Mouse (Mus musculus) heart, embryonic 16.5 days (tissue): Measurements from ENCODE around the gene Chchd1. TPM values are rescaled to one million over a fixed set of nuclear protein-coding genes. Genes with fewer than 3 reads are reported as not detected.

Source experiments
- ATAC-seq: fragments of 200-750 bp; cut with Nextera tagmentation; replicated peaks from 2 replicates; pipeline ENCODE4 v1.8.0; 2017; ENCODE audit warnings: moderate number of reproducible peaks; ENCODE audit not compliant: insufficient read depth, low FRiP score; ENCODE audit errors: extremely low read depth
- H3K27ac ChIP-seq: fragments of 300-500 bp; sonication (generic); 2 replicates; pipeline ENCODE4 v1.5.1; 2014; ENCODE audit warnings: mild to moderate bottlenecking, low read length, control low read depth, moderate library complexity
- H3K27me3 ChIP-seq: fragments of 300-500 bp; sonication (generic); 2 replicates; pipeline ENCODE4 v1.6.1; 2014; ENCODE audit warnings: low read length, mixed read lengths; ENCODE audit not compliant: control insufficient read depth, insufficient read depth
- H3K36me3 ChIP-seq: fragments of 300-500 bp; sonication (generic); 2 replicates; pipeline ENCODE4 v1.6.1; 2014; ENCODE audit not compliant: control insufficient read depth, insufficient read depth
- H3K4me1 ChIP-seq: fragments of 300-500 bp; sonication (generic); 2 replicates; pipeline ENCODE4 v1.6.1; 2014; ENCODE audit warnings: low read length, mixed read lengths; ENCODE audit not compliant: control insufficient read depth, insufficient read depth
- H3K4me2 ChIP-seq: fragments of 300-500 bp; sonication (generic); 2 replicates; pipeline ENCODE4 v1.6.1; 2014; ENCODE audit warnings: low read depth, mild to moderate bottlenecking, control low read depth, low read length
- H3K4me3 ChIP-seq: fragments of 300-500 bp; sonication (generic); 2 replicates; pipeline ENCODE4 v1.5.1; 2014; ENCODE audit warnings: mild to moderate bottlenecking, control low read depth, low read length
- H3K9ac ChIP-seq: fragments of 300-500 bp; sonication (generic); 2 replicates; pipeline ENCODE4 v1.6.1; 2014; ENCODE audit warnings: low read length, control low read depth
- H3K9me3 ChIP-seq: fragments of 300-500 bp; sonication (generic); replicated peaks from 2 replicates; pipeline ENCODE4 v1.6.1; 2016; ENCODE audit warnings: low read length; ENCODE audit not compliant: control insufficient read depth
- WGBS: fragments of 180-500 bp; shearing (Covaris S2); extraction: QIAGEN DNeasy Blood & Tissue Kit; methylation state at CpG from one replicate; pipeline ENCODE4 v1.1.7; 2014; 5-methylcytosine and 5-hydroxymethylcytosine counted together
- polyA plus RNA-seq: library from polyadenylated mRNA; unstranded; fragments of >200 nt; fragmentation: Nextera tagmentation; extraction: Ambion mirVana; gene quantifications from 2 replicates; pipeline ENCODE4 v1.2.1, GENCODE M21; 2015

Chchd1 gene
- 175 and 177 TPM in 2 replicates for polyA plus RNA-seq

DNA sequence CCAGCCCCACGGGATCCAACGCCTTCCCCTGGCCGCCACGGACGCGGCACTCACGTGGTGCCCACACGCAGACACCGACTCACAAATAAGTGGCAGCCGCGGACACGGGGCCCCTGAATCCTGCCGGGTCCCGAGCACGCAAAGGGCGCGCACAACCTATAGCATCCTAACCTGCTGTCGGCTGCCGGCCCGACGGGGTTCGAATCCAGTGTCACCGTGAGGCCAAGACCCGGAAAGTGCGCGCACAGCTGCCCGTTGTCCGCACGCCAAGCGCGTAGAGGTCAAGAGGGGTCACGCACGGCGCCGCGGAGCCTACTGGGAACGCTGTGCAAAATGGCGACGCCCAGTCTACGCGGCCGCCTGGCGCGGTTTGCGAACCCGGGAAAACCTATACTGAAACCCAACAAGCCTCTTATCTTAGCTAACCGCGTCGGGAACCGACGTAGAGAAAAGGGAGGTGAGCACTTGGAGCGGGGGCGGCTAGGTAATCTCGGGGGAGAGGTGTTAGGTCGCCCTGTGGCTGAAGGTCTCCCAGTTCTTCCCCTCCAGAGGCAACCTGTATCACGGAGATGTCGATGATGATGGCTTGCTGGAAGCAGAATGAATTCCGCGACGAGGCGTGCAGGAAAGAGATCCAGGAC, at the start of gene Chchd1:
TSS of gene Chchd1 (plus strand) at position 266 of the 641 bp plus-strand sequence.
- under 1% methylated on average over 61 of the region's 61 CpGs for WGBS

GRCm38 (mm10) chr14:20654690-20655421, 48.0 kb upstream of the Chchd1 start:
- Histone ChIP-seq H3K4me2 (no peak overlapping the region), H3K9ac (no peak overlapping the region), H3K27ac (peak overlapping the region; percentile 54), H3K4me1 (peaks cover 15% of the 10 kb centered on the region), H3K4me3 (no peak overlapping the region), H3K36me3 (no peaks in the 10 kb centered on the region), H3K27me3 (no peaks in the 10 kb centered on the region), H3K9me3 (no peaks in the 10 kb centered on the region)
- no peak for ATAC-seq
- WGBS = 60% methylated on average over 9 of the region's 9 CpGs

More for the DNA sequence above, at the start of gene Chchd1:
- Histone ChIP-seq H3K27ac (peak within 1 kb of the TSS; percentile 92), H3K4me1 (peaks cover 39% of the 10 kb centered on the region), H3K4me2 (peak within 1 kb of the TSS; percentile 73), H3K9me3 (no peaks in the 10 kb centered on the region), H3K27me3 (no peaks in the 10 kb centered on the region), H3K9ac (peak within 1 kb of the TSS; percentile 97), H3K4me3 (peak within 1 kb of the TSS; percentile 96), H3K36me3 (peaks cover 4% of the 10 kb centered on the region; the same call in 1 of the 2 replicates)
- peak; percentile 68 for ATAC-seq

GRCm38 (mm10) chr14:20655731-20656130, 47.1 kb upstream of the Chchd1 start:
- Histone ChIP-seq H3K4me2 (peak overlapping the region; percentile 57; the same call in 1 of the 2 replicates), H3K4me1 (peaks cover 22% of the 10 kb centered on the region), H3K27ac (peak overlapping the region; percentile 54), H3K36me3 (no peaks in the 10 kb centered on the region), H3K27me3 (no peaks in the 10 kb centered on the region), H3K9me3 (no peaks in the 10 kb centered on the region), H3K4me3 (no peak overlapping the region; the same call in 1 of the 2 replicates), H3K9ac (peak overlapping the region; percentile 55)
- ATAC-seq = no peak
- 51% methylated on average over 9 of the region's 9 CpGs for WGBS

- Histone ChIP-seq H3K36me3 (no peaks in the 10 kb centered on the region), H3K4me2 (peak within 1 kb of the TSS; percentile 57), H3K9ac (peak within 1 kb of the TSS; percentile 55), H3K27ac (peak within 1 kb of the TSS; percentile 54), H3K4me3 (peak within 1 kb of the TSS; percentile 33), H3K9me3 (no peaks in the 10 kb centered on the region), H3K4me1 (peaks cover 22% of the 10 kb centered on the region), H3K27me3 (no peaks in the 10 kb centered on the region)
- ATAC-seq = no peak
- 32% methylated on average over 11 of the region's 11 CpGs for WGBS
These were observed 46.4 kb upstream of the Chchd1 start, which contains the start of gene Myoz1 for GRCm38 (mm10) chr14:20656361-20656760. Gene Myoz1 (minus strand): TSS chr14:20656540.

- no peaks in the 10 kb centered on the region for H3K9me3 ChIP-seq
- H3K4me3 ChIP-seq = no peak overlapping the region
- H3K4me2 ChIP-seq = no peak overlapping the region
- H3K27me3 ChIP-seq = no peaks in the 10 kb centered on the region
- no peak overlapping the region for H3K9ac ChIP-seq
- H3K27ac ChIP-seq = peak overlapping the region; percentile 48; the same call in 1 of the 2 replicates
- ATAC-seq = no peak
- H3K36me3 ChIP-seq = no peaks in the 10 kb centered on the region
- H3K4me1 ChIP-seq = peaks cover 27% of the 10 kb centered on the region
These were observed 44.5 kb upstream of the Chchd1 start for GRCm38 (mm10) chr14:20658326-20658725.

GRCm38 (mm10) chr14:20658902-20659301, 43.9 kb upstream of the Chchd1 start:
- H3K4me1 ChIP-seq = peaks cover 27% of the 10 kb centered on the region

DNA sequence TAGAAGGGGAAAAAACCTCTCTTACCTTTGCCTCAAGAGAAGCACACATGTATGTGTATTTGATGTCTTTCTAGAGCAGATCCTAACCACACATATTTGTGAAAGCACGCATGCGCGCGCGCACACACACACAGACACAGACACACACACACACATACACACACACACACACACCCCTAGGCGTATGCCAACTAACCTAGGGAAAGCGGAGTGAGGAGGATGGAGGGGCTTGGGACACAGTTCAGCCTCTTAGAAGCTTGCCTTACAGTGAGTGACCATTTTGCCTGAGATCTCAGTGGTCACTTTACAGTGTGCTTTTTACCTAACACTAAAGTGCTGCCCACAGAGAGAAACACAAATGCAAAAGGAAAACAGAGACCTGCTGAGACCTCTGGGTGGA, 43.1 kb upstream of the Chchd1 start:
- H3K9ac ChIP-seq = peak overlapping the region; percentile 76
- peak overlapping the region; percentile 90 for H3K4me2 ChIP-seq
- peaks cover 27% of the 10 kb centered on the region for H3K4me1 ChIP-seq
- peak overlapping the region; percentile 43; the same call in 1 of the 2 replicates for H3K27ac ChIP-seq
- no peak for ATAC-seq
- WGBS = 94% methylated on average over 7 of the region's 7 CpGs
- H3K9me3 ChIP-seq = no peaks in the 10 kb centered on the region
- no peak overlapping the region; the same call in 1 of the 2 replicates for H3K4me3 ChIP-seq
- no peaks in the 10 kb centered on the region for H3K36me3 ChIP-seq
- no peaks in the 10 kb centered on the region for H3K27me3 ChIP-seq

More at GRCm38 (mm10) chr14:20658902-20659301, 43.9 kb upstream of the Chchd1 start:
- Histone ChIP-seq H3K36me3 (no peaks in the 10 kb centered on the region), H3K27me3 (no peaks in the 10 kb centered on the region), H3K4me2 (no peak overlapping the region), H3K27ac (no peak overlapping the region), H3K9me3 (no peaks in the 10 kb centered on the region), H3K4me3 (no peak overlapping the region), H3K9ac (no peak overlapping the region)
- 64% methylated on average over 6 of the region's 6 CpGs for WGBS
- ATAC-seq = no peak

- peak overlapping the region; percentile 90 for H3K4me2 ChIP-seq
- no peaks in the 10 kb centered on the region for H3K9me3 ChIP-seq
- ATAC-seq = peak; percentile 61
- H3K27me3 ChIP-seq = no peaks in the 10 kb centered on the region
- 1% methylated on average over 52 of the region's 52 CpGs for WGBS
- H3K4me3 ChIP-seq = peak overlapping the region; percentile 72
- H3K9ac ChIP-seq = peak overlapping the region; percentile 77
- peaks cover 28% of the 10 kb centered on the region for H3K4me1 ChIP-seq
- peak overlapping the region; percentile 94 for H3K27ac ChIP-seq
- no peaks in the 10 kb centered on the region for H3K36me3 ChIP-seq
These were observed 41.8 kb upstream of the Chchd1 start for GRCm38 (mm10) chr14:20660827-20661660.
